8 mouse cellular contexts compared by ENCODE assay signal in the genomic region with DNA sequence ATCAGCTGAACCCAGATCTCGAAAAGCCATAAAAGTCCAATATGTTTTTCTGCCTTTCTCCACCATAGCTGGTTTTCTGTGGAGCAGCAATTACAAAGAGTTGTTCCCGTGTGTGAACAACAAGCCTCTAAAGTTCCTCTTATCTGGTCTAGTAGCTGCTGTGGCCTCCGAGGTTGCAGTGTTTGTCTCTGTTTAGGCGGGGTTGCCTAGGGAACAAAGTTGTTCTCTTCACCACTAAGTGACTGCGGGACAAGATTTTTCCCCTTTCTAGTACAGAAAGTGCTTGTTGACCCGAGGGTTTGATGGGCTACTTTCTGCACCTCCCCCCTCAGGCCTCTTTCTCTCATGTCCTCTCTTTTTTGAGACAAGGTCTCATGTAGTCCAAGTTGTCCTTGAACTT.
DNase-seq lines count a peak whose midpoint lies in the region; ATAC-seq and TF ChIP-seq lines count a peak whose summit lies in the region.

No protein-coding gene starts in this region.

- peak; percentile 20 for DNase-seq in adrenal gland, postnatal 10 days
- no peak for DNase-seq in adrenal gland, adult 8-10 months
- peak; percentile 3 for DNase-seq in R1 (ENCODE audit: low read depth, low spot score)
- DNase-seq in heart, postnatal 0 days (ENCODE audit: low spot score) = peak; percentile 73
- DNase-seq in right cerebral cortex, postnatal 25 days = no peak
- DNase-seq in layer of hippocampus, adult 9-11 months = no peak

- H3K4me3 ChIP-seq in heart, postnatal 0 days (ENCODE audit: low read depth, low read length) = no peak overlapping the region
- no peak overlapping the region for H3K4me3 ChIP-seq in macrophage (ENCODE audit: inconsistent target)
- H3K4me3 ChIP-seq in kidney, embryonic 14.5 days (ENCODE audit: low read length) = no peak overlapping the region

- 22% methylated on average over 6 of the region's 6 CpGs for WGBS in heart, postnatal 0 days
- 33% methylated on average over 6 of the region's 6 CpGs for WGBS in macrophage (ENCODE audit: missing documents)
- WGBS in kidney, embryonic 14.5 days = 60% methylated on average over 6 of the region's 6 CpGs

- ATAC-seq in heart, postnatal 0 days (ENCODE audit: insufficient read depth, low read depth) = peak; percentile 63
- no peak for ATAC-seq in kidney, embryonic 14.5 days (ENCODE audit: low FRiP score, low TSS enrichment)

- peaks cover 33% of the 10 kb centered on the region for H3K79me2 ChIP-seq in macrophage (ENCODE audit: inconsistent target)

- H3K27me3 ChIP-seq in heart, postnatal 0 days (ENCODE audit: control insufficient read depth, insufficient read depth, low read length) = no peaks in the 10 kb centered on the region
- H3K27me3 ChIP-seq in kidney, embryonic 14.5 days (ENCODE audit: control insufficient read depth, insufficient read depth, low read length) = no peaks in the 10 kb centered on the region; the same call in 1 of the 2 replicates

- no peaks in the 10 kb centered on the region for H3K36me3 ChIP-seq in heart, postnatal 0 days (replicated peaks; ENCODE audit: control insufficient read depth, insufficient read depth, low read length)
- H3K36me3 ChIP-seq in macrophage (ENCODE audit: inconsistent target) = no peaks in the 10 kb centered on the region
- peaks cover 3% of the 10 kb centered on the region; the same call in 1 of the 2 replicates for H3K36me3 ChIP-seq in kidney, embryonic 14.5 days (ENCODE audit: control insufficient read depth, insufficient read depth, low read length)

- H3K4me1 ChIP-seq in heart, postnatal 0 days (ENCODE audit: control insufficient read depth, insufficient read depth) = 0 out of 2 replicates have a peak, but pooled peaks cover 13% of the 10 kb centered on the region
- H3K4me1 ChIP-seq in kidney, embryonic 14.5 days (ENCODE audit: control insufficient read depth, insufficient read depth, low read length) = no peaks in the 10 kb centered on the region

- no peak overlapping the region for H3K9ac ChIP-seq in heart, postnatal 0 days (replicated peaks; ENCODE audit: low read depth, low read length)
- H3K9ac ChIP-seq in kidney, embryonic 14.5 days (ENCODE audit: low read depth, low read length) = no peak overlapping the region

- H3K9me3 ChIP-seq in heart, postnatal 0 days (replicated peaks; ENCODE audit: control insufficient read depth, low read length) = no peaks in the 10 kb centered on the region
- no peaks in the 10 kb centered on the region for H3K9me3 ChIP-seq in kidney, embryonic 14.5 days (ENCODE audit: control insufficient read depth, low read length)

- peak overlapping the region; percentile 66 for H3K27ac ChIP-seq in heart, postnatal 0 days (ENCODE audit: low read depth)
- H3K27ac ChIP-seq in macrophage = peak overlapping the region; percentile 55
- H3K27ac ChIP-seq in kidney, embryonic 14.5 days (ENCODE audit: low read depth, low read length) = no peak overlapping the region

- H3K4me2 ChIP-seq in heart, postnatal 0 days (ENCODE audit: low read depth, low read length) = no peak overlapping the region
- H3K4me2 ChIP-seq in kidney, embryonic 14.5 days (replicated peaks; ENCODE audit: low read depth, low read length) = no peak overlapping the region

- no peak for TF ChIP-seq EP300 in heart, postnatal 0 days (IDR thresholded peaks at IDR 0.05; ENCODE audit: low read depth)

- TF ChIP-seq CTCF in heart, postnatal 0 days (IDR thresholded peaks at IDR 0.05; ENCODE audit: low read depth) = no peak

Comparison
In these comparisons a context has a peak if more than half of its experiments do, and no peak if none do; other contexts are left out.
1. DNase-seq: peak in adrenal gland, postnatal 10 days (single experiment), R1 (single experiment) and heart, postnatal 0 days (single experiment); none in adrenal gland, adult 8-10 months (single experiment), right cerebral cortex, postnatal 25 days (single experiment) and layer of hippocampus, adult 9-11 months (single experiment).